Mouse (Mus musculus) erythroblast, embryonic 14.5 days (primary cell): ENCODE measurements around the gene Ifna5.

Experiments
- GATA1 ChIP-seq: IDR thresholded peaks from 2 replicates; pipeline ENCODE4 v1.6.1; 2012; ENCODE audit warnings: low read length, inconsistent platforms, mixed read lengths
- TAL1 ChIP-seq: IDR thresholded peaks from 3 replicates; pipeline ENCODE4 v1.6.1; 2012; ENCODE audit warnings: low read length, inconsistent platforms, mixed read lengths

GRCm38 (mm10) chr4:88863309-88863708, 28.0 kb downstream of the Ifna5 start:
- TF ChIP-seq GATA1 (no peak), TAL1 (no peak)
